Mouse (Mus musculus): ENCODE data around the gene Zmynd10.

DNA sequence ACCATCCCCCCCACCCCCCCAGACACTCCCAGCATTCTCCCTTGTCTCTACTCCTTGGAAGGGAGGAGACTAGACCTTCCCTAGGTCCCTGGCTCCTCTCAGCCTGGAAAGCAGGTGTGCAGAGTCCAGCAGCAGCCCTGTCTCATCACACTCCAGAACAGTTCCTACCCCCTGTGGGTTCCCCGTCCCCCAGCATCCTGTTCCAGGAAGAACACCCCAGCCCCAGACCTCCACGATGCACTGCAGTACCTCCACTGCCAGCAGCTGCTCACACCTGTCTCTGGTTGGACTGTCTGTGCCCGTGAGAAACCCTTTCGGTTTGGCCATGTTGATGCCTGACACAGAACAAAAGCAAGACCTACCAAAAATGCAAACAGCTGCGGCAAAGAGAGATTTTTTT lies 25.9 kb upstream of the Zmynd10 start:
- TF ChIP-seq CTCF (IDR thresholded peaks at IDR 0.05; ENCODE audit: control insufficient read depth, insufficient read depth, insufficient read length) (no peak), MAX (IDR thresholded peaks at IDR 0.05) (no peak), USF1 (IDR thresholded peaks at IDR 0.05; ENCODE audit: low read depth) (no peak)

Data from C2C12 (cell line).